Mouse (Mus musculus): ENCODE results near the gene Fkbp2. TPM values are rescaled to one million over a fixed set of nuclear protein-coding genes. Genes with fewer than 3 reads are reported as not detected.
"Not testable (repeated sequence)": the region's sequence is repeated elsewhere in the genome, so short reads cannot be mapped to it uniquely, and the experiment has no call there.

Gene Fkbp2
- polyA plus RNA-seq, 1 experiment from 2014 or later, result 192 TPM

DNA sequence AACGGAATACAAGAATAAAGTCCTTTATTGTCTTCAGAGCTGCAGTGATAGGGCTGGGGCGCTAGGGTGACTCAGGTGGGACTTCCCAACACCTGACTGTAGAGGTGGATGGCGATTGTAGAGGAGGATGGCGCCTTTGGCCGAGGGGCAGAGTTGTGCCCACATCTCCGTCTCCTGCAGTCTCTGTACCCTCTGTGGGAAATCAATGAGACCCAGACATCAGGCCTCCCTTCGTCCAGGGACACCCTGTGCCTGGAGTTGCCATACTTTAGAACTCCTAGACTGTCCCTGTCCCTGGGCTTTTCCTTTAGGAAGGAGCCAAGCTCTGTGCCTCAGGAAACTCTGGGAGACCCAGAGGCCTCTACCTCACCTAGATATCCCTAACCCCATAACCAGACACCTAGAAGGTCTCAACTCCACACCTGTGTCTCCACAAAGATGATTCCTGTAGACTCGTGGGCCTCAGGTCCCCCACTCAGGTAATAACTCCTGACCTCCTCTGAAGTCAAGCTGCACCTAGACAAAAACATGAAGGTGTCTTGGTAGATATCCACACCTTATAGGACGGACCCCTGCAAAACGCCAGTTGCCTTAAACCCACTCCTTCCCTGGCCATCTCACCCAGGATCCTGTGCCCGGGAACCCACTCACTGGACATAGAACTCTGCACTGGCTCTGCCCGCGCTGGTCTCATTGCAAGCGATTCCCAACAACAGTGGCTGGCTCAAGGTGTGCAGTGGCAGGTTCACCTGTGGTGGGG lies 12.9 kb upstream of the Fkbp2 start:
- peak overlapping the region; percentile 50 for H3K9ac ChIP-seq (ENCODE audit: low read depth, low read length)
- H3K4me3 ChIP-seq (ENCODE audit: low read length), result peak overlapping the region; percentile 41
- no peaks in the 10 kb centered on the region for H3K27me3 ChIP-seq (replicated peaks; ENCODE audit: control insufficient read depth, insufficient read depth, low read length)
- no peak overlapping the region for H3K27ac ChIP-seq (ENCODE audit: low read depth, low read length)
- peaks cover 36% of the 10 kb centered on the region for H3K4me1 ChIP-seq (ENCODE audit: control insufficient read depth, insufficient read depth, low read depth, low read length)
- H3K4me2 ChIP-seq (ENCODE audit: low read length), result peak overlapping the region; percentile 70
- ATAC-seq, result no peak
- 61% methylated on average over 14 of the region's 14 CpGs for WGBS
- no peaks in the 10 kb centered on the region for H3K9me3 ChIP-seq (ENCODE audit: control insufficient read depth, low read length)
- no peaks in the 10 kb centered on the region for H3K36me3 ChIP-seq (ENCODE audit: control insufficient read depth, insufficient read depth, low read length)

DNA sequence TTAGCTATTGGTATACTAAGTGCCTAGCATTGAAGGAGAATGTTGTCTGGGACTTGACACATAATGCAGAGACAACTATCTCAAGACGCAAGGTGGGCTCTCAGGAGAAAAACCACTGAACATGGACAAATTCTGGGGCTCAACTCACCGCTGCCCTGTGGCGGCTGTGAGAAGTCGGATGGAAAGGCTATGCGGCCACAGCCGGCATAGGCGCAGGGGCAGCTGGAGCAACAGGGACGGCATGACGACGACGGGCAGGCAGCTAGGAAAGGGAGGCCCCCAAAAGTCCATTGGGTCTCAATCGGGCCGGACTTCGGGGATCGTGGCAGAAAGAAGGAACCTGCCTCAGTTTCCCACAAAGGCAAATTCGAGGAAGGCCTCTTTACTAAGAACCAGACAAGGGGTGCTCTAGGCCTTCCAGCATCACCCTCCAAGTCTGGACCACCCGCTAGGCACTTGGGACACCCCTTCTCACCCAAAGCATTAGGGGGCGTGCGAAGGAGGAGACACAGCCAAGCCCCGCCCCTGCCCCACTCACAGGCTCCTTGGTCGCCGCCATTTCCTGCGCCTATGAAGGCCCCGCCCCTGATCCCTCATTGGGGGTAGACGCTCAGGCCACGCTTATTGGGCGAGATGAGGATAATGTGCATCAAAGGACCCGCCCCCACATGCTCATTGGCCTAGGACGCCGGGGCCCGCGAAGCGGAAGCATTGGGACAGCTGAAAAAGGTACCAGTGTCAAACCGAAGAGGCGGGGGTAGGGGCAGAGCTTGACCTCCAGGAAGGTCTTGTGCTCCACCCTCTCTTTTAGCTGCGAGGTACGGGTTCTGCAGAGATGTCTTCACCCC lies 11.9 kb upstream of the Fkbp2 start, which contains the start of gene Dnajc4:
Gene Dnajc4 (minus strand): TSS at position 562 of the 848 bp plus-strand sequence.
- no peaks in the 10 kb centered on the region for H3K27me3 ChIP-seq (replicated peaks; ENCODE audit: control insufficient read depth, insufficient read depth, low read length)
- H3K9ac ChIP-seq (ENCODE audit: low read depth, low read length), result peak within 1 kb of the TSS; percentile 62
- H3K27ac ChIP-seq (ENCODE audit: low read depth, low read length), result peak within 1 kb of the TSS; percentile 26
- WGBS, result 1% methylated on average over 37 of the region's 37 CpGs
- no peaks in the 10 kb centered on the region for H3K36me3 ChIP-seq (ENCODE audit: control insufficient read depth, insufficient read depth, low read length)
- peak within 1 kb of the TSS; percentile 41 for H3K4me3 ChIP-seq (ENCODE audit: low read length)
- peak within 1 kb of the TSS; percentile 70 for H3K4me2 ChIP-seq (ENCODE audit: low read length)
- peak; percentile 92 for ATAC-seq
- H3K4me1 ChIP-seq (ENCODE audit: control insufficient read depth, insufficient read depth, low read depth, low read length), result peaks cover 38% of the 10 kb centered on the region
- no peaks in the 10 kb centered on the region for H3K9me3 ChIP-seq (ENCODE audit: control insufficient read depth, low read length)

- not testable (repeated sequence) for H3K4me3 ChIP-seq (ENCODE audit: low read length); ATAC-seq; H3K27ac ChIP-seq (ENCODE audit: low read depth, low read length); H3K9ac ChIP-seq (ENCODE audit: low read depth, low read length); H3K4me2 ChIP-seq (ENCODE audit: low read length); H3K9me3 ChIP-seq (ENCODE audit: control insufficient read depth, low read length); H3K27me3 ChIP-seq (replicated peaks; ENCODE audit: control insufficient read depth, insufficient read depth, low read length); H3K36me3 ChIP-seq (ENCODE audit: control insufficient read depth, insufficient read depth, low read length)
- WGBS, result 93% methylated on average over 6 of the region's 6 CpGs
- peaks cover 37% of the 10 kb centered on the region for H3K4me1 ChIP-seq (ENCODE audit: control insufficient read depth, insufficient read depth, low read depth, low read length)
These were observed 10.9 kb upstream of the Fkbp2 start for GRCm38 (mm10) chr19:6991166-6991565.

GRCm38 (mm10) chr19:6990712-6991111 lies 10.4 kb upstream of the Fkbp2 start:
- H3K9me3 ChIP-seq (ENCODE audit: control insufficient read depth, low read length), result no peaks in the 10 kb centered on the region
- no peak overlapping the region for H3K27ac ChIP-seq (ENCODE audit: low read depth, low read length)
- 85% methylated on average over 6 of the region's 6 CpGs for WGBS
- H3K9ac ChIP-seq (ENCODE audit: low read depth, low read length), result no peak overlapping the region
- no peaks in the 10 kb centered on the region for H3K27me3 ChIP-seq (replicated peaks; ENCODE audit: control insufficient read depth, insufficient read depth, low read length)
- no peak overlapping the region for H3K4me2 ChIP-seq (ENCODE audit: low read length)
- ATAC-seq, result no peak
- H3K36me3 ChIP-seq (ENCODE audit: control insufficient read depth, insufficient read depth, low read length), result no peaks in the 10 kb centered on the region
- H3K4me3 ChIP-seq (ENCODE audit: low read length), result no peak overlapping the region
- H3K4me1 ChIP-seq (ENCODE audit: control insufficient read depth, insufficient read depth, low read depth, low read length), result peaks cover 41% of the 10 kb centered on the region

GRCm38 (mm10) chr19:6989251-6989650 lies 8.9 kb upstream of the Fkbp2 start:
- Histone ChIP-seq H3K9ac (ENCODE audit: low read depth, low read length) (no peak overlapping the region), H3K27me3 (replicated peaks; ENCODE audit: control insufficient read depth, insufficient read depth, low read length) (no peaks in the 10 kb centered on the region), H3K4me2 (ENCODE audit: low read length) (no peak overlapping the region), H3K27ac (ENCODE audit: low read depth, low read length) (no peak overlapping the region), H3K9me3 (ENCODE audit: control insufficient read depth, low read length) (no peaks in the 10 kb centered on the region), H3K36me3 (ENCODE audit: control insufficient read depth, insufficient read depth, low read length) (peaks cover 3% of the 10 kb centered on the region; the same call in 1 of the 2 replicates), H3K4me1 (ENCODE audit: control insufficient read depth, insufficient read depth, low read depth, low read length) (peaks cover 29% of the 10 kb centered on the region), H3K4me3 (ENCODE audit: low read length) (no peak overlapping the region)
- no peak for ATAC-seq
- WGBS, result 88% methylated on average over 8 of the region's 8 CpGs

GRCm38 (mm10) chr19:6987904-6988285 lies 7.6 kb upstream of the Fkbp2 start:
- Histone ChIP-seq H3K4me1 (ENCODE audit: control insufficient read depth, insufficient read depth, low read depth, low read length) (peaks cover 25% of the 10 kb centered on the region), H3K36me3 (ENCODE audit: control insufficient read depth, insufficient read depth, low read length) (peaks cover 5% of the 10 kb centered on the region; the same call in 1 of the 2 replicates), H3K27me3 (replicated peaks; ENCODE audit: control insufficient read depth, insufficient read depth, low read length) (no peaks in the 10 kb centered on the region), H3K4me3 (ENCODE audit: low read length) (peak overlapping the region; percentile 84), H3K9me3 (ENCODE audit: control insufficient read depth, low read length) (no peaks in the 10 kb centered on the region), H3K9ac (ENCODE audit: low read depth, low read length) (peak overlapping the region; percentile 98), H3K27ac (ENCODE audit: low read depth, low read length) (peak overlapping the region; percentile 89), H3K4me2 (ENCODE audit: low read length) (peak overlapping the region; percentile 95)
- WGBS, result 2% methylated on average over 8 of the region's 8 CpGs
- no peak for ATAC-seq

GRCm38 (mm10) chr19:6987061-6987903 lies 7.0 kb upstream of the Fkbp2 start, which contains the start of gene Vegfb:
Vegfb (minus strand) TSS chr19:6987651.
- Histone ChIP-seq H3K9ac (ENCODE audit: low read depth, low read length) (peak within 1 kb of the TSS; percentile 98), H3K9me3 (ENCODE audit: control insufficient read depth, low read length) (no peaks in the 10 kb centered on the region), H3K4me2 (ENCODE audit: low read length) (peak within 1 kb of the TSS; percentile 95), H3K4me1 (ENCODE audit: control insufficient read depth, insufficient read depth, low read depth, low read length) (peaks cover 23% of the 10 kb centered on the region), H3K27me3 (replicated peaks; ENCODE audit: control insufficient read depth, insufficient read depth, low read length) (no peaks in the 10 kb centered on the region), H3K36me3 (ENCODE audit: control insufficient read depth, insufficient read depth, low read length) (peaks cover 10% of the 10 kb centered on the region), H3K4me3 (ENCODE audit: low read length) (peak within 1 kb of the TSS; percentile 84), H3K27ac (ENCODE audit: low read depth, low read length) (peak within 1 kb of the TSS; percentile 89)
- peak; percentile 32 for ATAC-seq
- under 1% methylated on average over 57 of the region's 85 CpGs for WGBS

- WGBS, result 74% methylated on average over 10 of the region's 10 CpGs
- H3K4me3 ChIP-seq (ENCODE audit: low read length), result peak overlapping the region; percentile 84
- H3K9me3 ChIP-seq (ENCODE audit: control insufficient read depth, low read length), result no peaks in the 10 kb centered on the region
- H3K9ac ChIP-seq (ENCODE audit: low read depth, low read length), result no peak overlapping the region; the same call in 1 of the 2 replicates
- H3K4me1 ChIP-seq (ENCODE audit: control insufficient read depth, insufficient read depth, low read depth, low read length), result peaks cover 18% of the 10 kb centered on the region
- no peak for ATAC-seq
- H3K27ac ChIP-seq (ENCODE audit: low read depth, low read length), result no peak overlapping the region; the same call in 1 of the 2 replicates
- H3K27me3 ChIP-seq (replicated peaks; ENCODE audit: control insufficient read depth, insufficient read depth, low read length), result no peaks in the 10 kb centered on the region
- H3K36me3 ChIP-seq (ENCODE audit: control insufficient read depth, insufficient read depth, low read length), result peaks cover 12% of the 10 kb centered on the region
- peak overlapping the region; percentile 95 for H3K4me2 ChIP-seq (ENCODE audit: low read length)
These were observed 5.8 kb upstream of the Fkbp2 start for GRCm38 (mm10) chr19:6985951-6986708.
